Mouse (Mus musculus) hindbrain, embryonic 15.5 days (tissue): ENCODE data around the gene LTO1. TPM values are rescaled to one million over a fixed set of nuclear protein-coding genes. Genes with fewer than 3 reads are reported as not detected.
"Not testable (repeated sequence)": the region's sequence is repeated elsewhere in the genome, so short reads cannot be mapped to it uniquely, and the experiment has no call there.

ENCODE experiments used
- ATAC-seq: fragments of 200-750 bp; cut with Nextera tagmentation; 2 replicates; pipeline ENCODE4 v1.8.0; 2017; ENCODE audit warnings: low read depth, moderate number of reproducible peaks, moderate TSS enrichment; ENCODE audit not compliant: low FRiP score
- H3K27ac ChIP-seq: fragments of 300-500 bp; sonication (generic); replicated peaks from 2 replicates; pipeline ENCODE4 v1.5.1; 2015; ENCODE audit warnings: mild to moderate bottlenecking, inconsistent platforms
- H3K27me3 ChIP-seq: fragments of 300-500 bp; sonication (generic); 2 replicates; pipeline ENCODE4 v1.6.1; 2015; ENCODE audit warnings: control low read depth, inconsistent platforms
- H3K36me3 ChIP-seq: fragments of 300-500 bp; sonication (generic); 2 replicates; pipeline ENCODE4 v1.6.1; 2015; ENCODE audit warnings: control low read depth, inconsistent platforms
- H3K4me1 ChIP-seq: fragments of 300-500 bp; sonication (generic); replicated peaks from 2 replicates; pipeline ENCODE4 v1.6.1; 2015; ENCODE audit warnings: control low read depth, inconsistent platforms
- H3K4me2 ChIP-seq: fragments of 300-500 bp; sonication (generic); 2 replicates; pipeline ENCODE4 v1.6.1; 2015; ENCODE audit warnings: moderate library complexity, mild to moderate bottlenecking, inconsistent platforms
- H3K4me3 ChIP-seq: fragments of 300-500 bp; sonication (generic); 2 replicates; pipeline ENCODE4 v1.5.1; 2015; ENCODE audit warnings: mild to moderate bottlenecking, inconsistent platforms
- H3K9ac ChIP-seq: fragments of 300-500 bp; sonication (generic); 2 replicates; pipeline ENCODE4 v1.6.1; 2015; ENCODE audit warnings: inconsistent platforms
- H3K9me3 ChIP-seq: fragments of 300-500 bp; sonication (generic); 2 replicates; pipeline ENCODE4 v1.6.1; 2016; ENCODE audit warnings: control low read depth, inconsistent platforms
- WGBS: fragments of 180-500 bp; shearing (Covaris S2); methylation state at CpG from one replicate; pipeline ENCODE4 v1.1.7; 2015; 5-methylcytosine and 5-hydroxymethylcytosine counted together
- polyA plus RNA-seq: library from polyadenylated mRNA; unstranded; fragments of >200 nt; fragmentation: Nextera tagmentation; extraction: Ambion mirVana; gene quantifications from 2 replicates; pipeline ENCODE4 v1.2.1, GENCODE M21; 2015

The LTO1 gene
- 32.0 and 34.1 TPM in 2 replicates for polyA plus RNA-seq

DNA sequence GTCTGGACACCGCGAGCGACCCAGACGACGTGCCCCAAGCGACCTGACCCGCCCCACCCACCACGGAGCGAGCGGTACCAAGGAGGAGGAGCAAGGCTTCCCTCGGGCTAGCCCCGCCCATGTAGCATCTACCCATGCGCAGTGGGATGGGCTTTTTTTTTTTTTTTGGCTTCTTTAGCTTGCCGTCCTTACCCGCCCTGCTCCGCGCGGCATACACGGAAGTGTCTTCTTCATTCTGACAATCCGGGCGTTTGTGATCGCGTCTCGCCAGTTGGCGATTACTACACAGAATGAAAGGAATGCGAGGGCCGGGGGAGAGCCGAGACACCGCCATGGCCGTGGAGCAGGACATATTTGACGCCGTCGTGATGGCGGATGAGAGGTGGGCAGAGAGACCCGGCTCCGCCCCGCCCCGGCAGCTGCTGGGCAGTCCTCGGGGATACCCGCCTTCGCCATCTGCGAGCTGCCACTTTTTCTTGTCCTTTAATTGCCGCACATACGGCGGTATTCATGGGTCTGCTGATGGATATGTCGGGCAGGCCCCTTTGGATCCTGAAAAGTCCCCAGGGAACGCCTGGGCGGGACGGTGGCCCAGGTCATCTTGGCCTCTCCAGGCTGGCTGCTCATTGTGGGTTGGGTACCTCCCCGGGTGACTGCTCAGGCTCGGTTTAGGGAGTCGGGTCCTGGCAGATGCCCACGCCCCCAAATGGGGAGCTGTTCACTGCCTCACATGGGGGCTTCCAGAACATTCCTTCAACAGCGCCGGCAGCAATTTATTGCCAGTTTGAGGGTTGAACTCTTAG is at the start of gene LTO1:
Gene LTO1, plus strand, starts transcription at position 153 of the 803 bp plus-strand sequence.
- H3K27me3 ChIP-seq: no peaks in the 10 kb centered on the region
- peak within 1 kb of the TSS; percentile 85 for H3K27ac ChIP-seq
- ATAC-seq: peak; percentile 93
- under 1% methylated on average over 55 of the region's 55 CpGs for WGBS
- peak within 1 kb of the TSS; percentile 89 for H3K9ac ChIP-seq
- no peaks in the 10 kb centered on the region for H3K9me3 ChIP-seq
- H3K4me1 ChIP-seq: peaks cover 15% of the 10 kb centered on the region
- peak within 1 kb of the TSS; percentile 87 for H3K4me3 ChIP-seq
- peak within 1 kb of the TSS; percentile 90 for H3K4me2 ChIP-seq
- peaks cover 14% of the 10 kb centered on the region for H3K36me3 ChIP-seq

GRCm38 (mm10) chr7:144867161-144867560 is 47.7 kb upstream of the LTO1 start:
- H3K9ac ChIP-seq: no peak overlapping the region
- no peaks in the 10 kb centered on the region for H3K36me3 ChIP-seq
- no peak overlapping the region for H3K4me2 ChIP-seq
- H3K27ac ChIP-seq: no peak overlapping the region
- 70% methylated on average over 4 of the region's 4 CpGs for WGBS
- H3K4me1 ChIP-seq: peaks cover under 1% of the 10 kb centered on the region; the same call in 1 of the 2 replicates
- no peak for ATAC-seq
- no peaks in the 10 kb centered on the region for H3K9me3 ChIP-seq
- H3K4me3 ChIP-seq: no peak overlapping the region
- peaks cover 41% of the 10 kb centered on the region for H3K27me3 ChIP-seq

- Histone ChIP-seq H3K27me3 (peaks cover 40% of the 10 kb centered on the region), H3K4me1 (no peaks in the 10 kb centered on the region), H3K9ac (no peak overlapping the region), H3K4me2 (no peak overlapping the region), H3K36me3 (no peaks in the 10 kb centered on the region), H3K9me3 (no peaks in the 10 kb centered on the region), H3K4me3 (no peak overlapping the region), H3K27ac (no peak overlapping the region)
- no peak for ATAC-seq
- WGBS: 83% methylated on average over 8 of the region's 8 CpGs
These were observed 47.3 kb upstream of the LTO1 start for GRCm38 (mm10) chr7:144867602-144868001.

- no peak for ATAC-seq
- Histone ChIP-seq H3K27me3 (peaks cover 1% of the 10 kb centered on the region; the same call in 1 of the 2 replicates), H3K27ac (no peak overlapping the region), H3K9ac (no peak overlapping the region), H3K4me2 (no peak overlapping the region), H3K36me3 (no peaks in the 10 kb centered on the region), H3K4me3 (no peak overlapping the region), H3K9me3 (no peaks in the 10 kb centered on the region), H3K4me1 (no peaks in the 10 kb centered on the region)
- WGBS: 79% methylated on average over 4 of the region's 4 CpGs
These were observed 42.5 kb upstream of the LTO1 start for GRCm38 (mm10) chr7:144872420-144872819.

DNA sequence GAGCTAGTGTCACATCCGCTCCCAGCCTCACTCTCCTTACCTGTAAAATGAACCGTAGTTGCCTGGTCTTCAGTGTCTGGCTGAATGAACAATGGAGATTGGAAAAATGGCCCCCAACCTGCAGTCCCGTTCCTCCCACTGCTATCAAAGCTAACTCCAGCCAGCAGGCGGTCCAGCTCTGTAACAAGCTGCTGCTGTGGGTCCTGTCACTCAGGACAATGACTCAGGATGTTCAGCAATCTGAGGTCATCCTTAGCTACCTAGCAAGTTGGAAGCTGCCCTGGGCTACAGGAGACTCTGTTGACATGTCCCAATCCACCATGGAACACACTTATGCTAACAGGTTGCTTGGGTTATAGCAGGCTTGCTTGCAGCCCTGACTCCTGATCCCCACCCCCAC is 41.7 kb upstream of the LTO1 start:
- Histone ChIP-seq H3K36me3 (no peaks in the 10 kb centered on the region), H3K4me2 (no peak overlapping the region), H3K4me1 (no peaks in the 10 kb centered on the region), H3K27ac (no peak overlapping the region), H3K27me3 (no peaks in the 10 kb centered on the region), H3K9me3 (no peaks in the 10 kb centered on the region), H3K4me3 (no peak overlapping the region), H3K9ac (no peak overlapping the region)
- ATAC-seq: no peak
- WGBS: 69% methylated on average over 4 of the region's 4 CpGs

DNA sequence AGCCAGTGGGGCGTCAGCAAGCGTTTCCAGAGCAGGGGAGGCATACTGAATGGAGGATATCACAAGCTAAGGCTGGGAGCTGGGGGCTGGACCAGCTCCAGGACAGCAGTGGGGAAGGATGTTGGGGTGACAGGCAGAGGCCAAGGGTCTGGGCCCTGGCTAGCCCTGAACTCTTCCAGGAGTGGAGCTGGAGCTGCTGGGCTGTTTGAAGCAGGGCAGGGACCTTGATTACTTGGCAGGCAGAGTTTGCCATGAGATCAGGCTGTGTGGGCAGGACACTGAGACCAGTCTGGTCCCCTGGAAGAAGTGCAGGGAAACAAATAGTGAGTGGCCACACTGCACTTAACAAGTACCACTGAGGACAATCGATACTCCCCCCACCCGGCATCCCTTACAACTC is 40.7 kb upstream of the LTO1 start:
- Histone ChIP-seq H3K9me3 (no peaks in the 10 kb centered on the region), H3K36me3 (no peaks in the 10 kb centered on the region), H3K27me3 (no peaks in the 10 kb centered on the region), H3K4me2 (no peak overlapping the region), H3K4me1 (no peaks in the 10 kb centered on the region), H3K4me3 (no peak overlapping the region), H3K27ac (no peak overlapping the region), H3K9ac (no peak overlapping the region)
- no peak for ATAC-seq
- 77% methylated on average over 4 of the region's 4 CpGs for WGBS

- WGBS: 87% methylated on average over 1 of the region's 1 CpGs
- no peaks in the 10 kb centered on the region for H3K4me1 ChIP-seq
- no peaks in the 10 kb centered on the region for H3K27me3 ChIP-seq
- ATAC-seq: no peak
- no peak overlapping the region for H3K4me2 ChIP-seq
- no peaks in the 10 kb centered on the region for H3K36me3 ChIP-seq
- no peak overlapping the region for H3K27ac ChIP-seq
- H3K9ac ChIP-seq: no peak overlapping the region
- no peak overlapping the region for H3K4me3 ChIP-seq
- no peaks in the 10 kb centered on the region for H3K9me3 ChIP-seq
These were observed 36.5 kb upstream of the LTO1 start for GRCm38 (mm10) chr7:144878401-144878800.

DNA sequence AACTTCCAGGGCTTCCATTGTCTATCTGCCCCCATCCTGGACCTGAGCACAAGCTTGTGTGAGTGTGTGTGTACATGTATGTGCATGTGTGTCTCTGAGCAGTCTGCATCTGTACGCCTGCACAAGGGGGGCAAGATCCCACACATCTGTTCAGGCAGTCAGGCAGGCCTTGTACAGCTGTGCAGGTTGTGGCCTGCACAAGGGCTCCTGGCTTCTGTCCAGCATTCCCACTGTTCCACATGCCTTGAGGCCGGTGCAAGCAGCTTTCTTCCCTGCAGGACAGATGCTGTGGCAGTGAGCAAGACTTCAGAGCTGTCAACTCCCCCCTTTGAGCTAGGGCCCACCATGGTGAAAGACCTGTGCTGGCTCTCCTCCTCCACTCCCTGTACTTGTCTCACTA is 31.8 kb upstream of the LTO1 start:
- 33% methylated on average over 2 of the region's 2 CpGs for WGBS
- no peak overlapping the region for H3K9ac ChIP-seq
- H3K4me3 ChIP-seq: no peak overlapping the region
- 0 out of 2 replicates have a peak, but pooled peaks have one; percentile 15 for ATAC-seq
- no peaks in the 10 kb centered on the region for H3K9me3 ChIP-seq
- H3K27ac ChIP-seq: no peak overlapping the region
- no peaks in the 10 kb centered on the region for H3K4me1 ChIP-seq
- no peaks in the 10 kb centered on the region for H3K27me3 ChIP-seq
- no peak overlapping the region for H3K4me2 ChIP-seq
- H3K36me3 ChIP-seq: no peaks in the 10 kb centered on the region

DNA sequence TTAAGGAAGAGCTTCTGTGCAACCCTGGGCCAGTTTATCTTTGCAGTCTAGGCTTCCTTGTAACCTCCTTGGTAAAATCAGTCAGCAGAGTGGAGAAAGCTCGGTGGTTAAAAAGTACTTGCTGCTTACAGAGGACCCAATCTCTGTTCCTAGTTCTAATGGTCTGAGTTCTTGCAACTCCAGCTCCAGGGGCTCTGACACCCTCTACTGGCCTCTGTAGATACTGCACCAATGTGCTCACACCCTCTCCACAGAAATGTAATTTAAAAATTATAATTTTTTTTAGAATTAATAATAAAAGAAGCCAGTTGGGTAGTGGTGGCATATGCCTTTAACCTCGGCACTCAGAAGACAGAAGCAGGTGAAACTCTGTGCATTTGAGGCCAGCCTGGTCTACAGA is 27.2 kb upstream of the LTO1 start:
- H3K27ac ChIP-seq: no peak overlapping the region
- no peaks in the 10 kb centered on the region for H3K36me3 ChIP-seq
- no peak overlapping the region for H3K4me3 ChIP-seq
- 0 out of 2 replicates have a peak, but pooled peaks cover 2% of the 10 kb centered on the region for H3K27me3 ChIP-seq
- H3K4me1 ChIP-seq: no peaks in the 10 kb centered on the region
- H3K4me2 ChIP-seq: no peak overlapping the region
- H3K9ac ChIP-seq: no peak overlapping the region
- WGBS: 85% methylated on average over 2 of the region's 2 CpGs
- H3K9me3 ChIP-seq: no peaks in the 10 kb centered on the region
- ATAC-seq: no peak

DNA sequence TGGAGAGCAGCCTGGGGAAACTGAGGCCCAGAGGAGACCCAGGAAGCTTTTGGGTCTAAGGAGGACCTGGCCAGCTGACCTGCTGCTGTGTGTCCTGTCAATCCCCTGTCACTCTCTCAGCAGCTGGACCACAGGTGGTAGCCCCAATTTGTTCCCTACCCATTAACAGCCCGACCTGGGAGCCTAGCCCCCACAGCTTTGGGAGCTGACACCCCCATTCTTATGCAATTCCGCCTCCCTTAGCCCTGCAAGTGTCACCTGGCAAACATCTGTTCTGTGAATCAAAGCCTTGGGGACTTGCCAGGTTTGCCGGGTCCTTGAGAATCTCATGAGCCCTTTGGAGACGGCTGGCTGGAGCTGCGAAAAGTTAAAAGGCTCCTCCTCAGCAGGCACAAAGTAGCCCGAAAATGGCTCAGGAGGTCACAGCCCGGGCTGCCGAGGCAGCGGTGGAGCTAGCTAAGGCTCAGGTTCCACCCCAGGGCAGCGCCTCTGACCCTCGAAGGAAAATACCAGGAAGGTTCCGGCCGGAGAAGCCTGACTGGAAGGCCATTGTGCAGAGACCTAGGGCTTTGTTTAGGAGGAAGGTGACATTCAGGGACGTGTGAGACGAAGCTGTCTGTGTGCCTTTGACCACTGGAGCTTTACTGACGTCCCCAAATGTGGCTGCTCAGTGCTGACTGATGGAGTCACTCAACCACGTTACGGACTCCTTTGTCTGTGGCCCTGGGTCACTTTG is 26.2 kb upstream of the LTO1 start:
- H3K9me3 ChIP-seq: no peaks in the 10 kb centered on the region
- no peaks in the 10 kb centered on the region for H3K36me3 ChIP-seq
- no peak overlapping the region for H3K9ac ChIP-seq
- no peaks in the 10 kb centered on the region for H3K4me1 ChIP-seq
- H3K4me2 ChIP-seq: no peak overlapping the region
- H3K4me3 ChIP-seq: no peak overlapping the region
- no peak overlapping the region for H3K27ac ChIP-seq
- WGBS: 7% methylated on average over 18 of the region's 18 CpGs
- ATAC-seq: no peak
- H3K27me3 ChIP-seq: 0 out of 2 replicates have a peak, but pooled peaks cover 2% of the 10 kb centered on the region

DNA sequence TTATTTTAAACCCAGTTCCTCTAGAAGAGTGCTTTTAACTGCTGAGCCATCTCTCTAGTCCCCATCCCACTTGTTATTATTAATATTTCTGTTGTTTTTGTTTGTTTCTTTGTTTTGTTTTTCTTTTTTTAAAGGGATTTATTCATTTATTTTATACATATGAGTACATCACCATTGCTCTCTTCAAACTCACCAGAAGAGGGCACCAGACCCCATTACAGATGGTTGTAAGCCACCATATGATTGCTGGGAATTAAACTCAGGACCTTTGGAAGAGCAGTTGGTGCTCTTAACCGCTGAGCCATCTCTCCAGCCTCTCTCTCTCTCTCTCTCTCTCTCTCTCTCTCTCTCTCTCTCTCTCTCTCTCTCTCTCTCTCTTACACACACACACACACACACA is 24.2 kb upstream of the LTO1 start:
- not testable (repeated sequence) for H3K27me3 ChIP-seq, H3K4me2 ChIP-seq, H3K27ac ChIP-seq, ATAC-seq, H3K9me3 ChIP-seq, H3K36me3 ChIP-seq, H3K4me3 ChIP-seq, H3K9ac ChIP-seq
- peaks cover 13% of the 10 kb centered on the region for H3K4me1 ChIP-seq
- 100% methylated on average over 1 of the region's 1 CpGs for WGBS

- Histone ChIP-seq H3K36me3 (no peaks in the 10 kb centered on the region), H3K9me3 (no peaks in the 10 kb centered on the region), H3K27ac (no peak overlapping the region), H3K4me3 (no peak overlapping the region), H3K9ac (no peak overlapping the region), H3K4me2 (no peak overlapping the region), H3K27me3 (peaks cover 14% of the 10 kb centered on the region), H3K4me1 (peaks cover 25% of the 10 kb centered on the region)
- ATAC-seq: no peak
- 80% methylated on average over 2 of the region's 2 CpGs for WGBS
These were observed 23.0 kb upstream of the LTO1 start for GRCm38 (mm10) chr7:144891863-144892262.
